Comparison of ENCODE assay signal across 19 mouse cellular contexts in the genomic region with DNA sequence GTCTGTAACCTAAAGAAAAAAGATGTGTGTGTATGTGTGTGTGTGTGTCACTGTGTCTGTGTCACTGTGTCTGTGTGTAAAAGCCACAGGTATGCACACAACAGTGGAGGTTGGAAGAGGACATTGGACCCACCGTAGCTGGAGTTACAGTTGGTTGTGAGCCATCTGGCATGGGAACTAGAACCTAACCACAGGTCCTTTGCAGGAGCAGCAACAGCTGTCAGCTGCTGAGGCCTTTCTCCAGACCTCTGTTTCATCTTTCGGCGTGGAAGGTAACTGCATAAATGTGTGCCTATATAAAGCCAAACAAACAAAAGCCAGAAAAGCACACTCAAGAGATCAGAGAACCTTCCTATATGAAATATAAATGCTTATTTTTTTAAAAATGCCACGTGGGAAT.
A peak's percentile ranks its signal among the peaks of the same experiment; 100 is the strongest.
DNase-seq lines count a peak whose midpoint lies in the region; ATAC-seq and TF ChIP-seq lines count a peak whose summit lies in the region.
"Had no signal": no experiment of that assay in that cellular context is flagged by ENCODE, and none has a peak within 500 bp of the region (broad histone marks: within the 10 kb centered on the region; RNA-seq: fewer than 3 reads in every experiment).

No protein-coding gene starts in this region.

- no peak overlapping the region for H3K9ac ChIP-seq in heart, embryonic 16.5 days (ENCODE audit: low read length)
- no peak overlapping the region for H3K9ac ChIP-seq in liver, embryonic 11.5 days (ENCODE audit: low read depth, low read length)
- H3K9ac ChIP-seq: forebrain, postnatal 0 days; hindbrain, embryonic 13.5 days; liver, embryonic 14.5 days; neural tube, embryonic 13.5 days had no signal

- H3K4me2 ChIP-seq in heart, embryonic 16.5 days (ENCODE audit: low read depth, low read length), result no peak overlapping the region
- no peak overlapping the region for H3K4me2 ChIP-seq in liver, embryonic 11.5 days
- H3K4me2 ChIP-seq: hindbrain, embryonic 13.5 days; neural tube, embryonic 13.5 days had no signal

- no peaks in the 10 kb centered on the region for H3K9me3 ChIP-seq in heart, embryonic 16.5 days (replicated peaks; ENCODE audit: control insufficient read depth, low read length)
- no peaks in the 10 kb centered on the region for H3K9me3 ChIP-seq in heart, embryonic 10.5 days
- H3K9me3 ChIP-seq in liver, embryonic 11.5 days (ENCODE audit: control insufficient read depth, low read length), result no peaks in the 10 kb centered on the region
- H3K9me3 ChIP-seq: hindbrain, embryonic 13.5 days; neural tube, embryonic 13.5 days had no signal

- H3K4me3 ChIP-seq in heart, embryonic 16.5 days (ENCODE audit: low read length), result no peak overlapping the region
- H3K4me3 ChIP-seq in heart, embryonic 10.5 days, result no peak overlapping the region
- H3K4me3 ChIP-seq in C2C12 (ENCODE audit: insufficient read depth, poor library complexity, severe bottlenecking), result no peak overlapping the region
- H3K4me3 ChIP-seq in liver, embryonic 11.5 days (ENCODE audit: low read depth, low read length), result no peak overlapping the region
- H3K4me3 ChIP-seq: hindbrain, embryonic 13.5 days; neural tube, embryonic 13.5 days had no signal

- peaks cover 7% of the 10 kb centered on the region; the same call in 1 of the 2 replicates for H3K4me1 ChIP-seq in heart, embryonic 16.5 days (ENCODE audit: control insufficient read depth, insufficient read depth, low read length)
- 0 out of 2 replicates have a peak, but pooled peaks cover 3% of the 10 kb centered on the region for H3K4me1 ChIP-seq in heart, embryonic 10.5 days
- peaks cover 10% of the 10 kb centered on the region for H3K4me1 ChIP-seq in liver, embryonic 11.5 days (replicated peaks; ENCODE audit: control insufficient read depth, insufficient read depth, low read length)

- H3K79me2 ChIP-seq in C2C12 (ENCODE audit: control insufficient read depth, insufficient read depth), result no peaks in the 10 kb centered on the region

- DNase-seq in heart, embryonic 10.5 days (ENCODE audit: low spot score), result no peak
- DNase-seq in liver, embryonic 11.5 days (ENCODE audit: low spot score), result no peak
- DNase-seq in thymus, adult 18-20 months, result peak; percentile 51 to 76
- no peak for DNase-seq in lung, adult 18-20 months
- no peak for DNase-seq in layer of hippocampus, adult 11-12 months (ENCODE audit: low spot score)
- DNase-seq in adrenal gland, postnatal 10 days, result no peak
- DNase-seq: adrenal gland, postnatal 25 days; cerebellum, adult 9-10 months; gastrocnemius, postnatal 10 days; layer of hippocampus, postnatal 36 days had no signal

- peak overlapping the region; percentile 59 for H3K27ac ChIP-seq in heart, embryonic 16.5 days (ENCODE audit: low read length)
- no peak overlapping the region for H3K27ac ChIP-seq in heart, embryonic 10.5 days
- peak overlapping the region; percentile 43; the same call in 1 of the 2 replicates for H3K27ac ChIP-seq in liver, embryonic 11.5 days (ENCODE audit: low read depth, low read length)
- H3K27ac ChIP-seq: hindbrain, embryonic 13.5 days; kidney, postnatal 0 days; liver, embryonic 14.5 days; neural tube, embryonic 13.5 days had no signal

- WGBS in heart, embryonic 16.5 days, result 56% methylated on average over 4 of the region's 4 CpGs
- WGBS in heart, embryonic 10.5 days, result 80% methylated on average over 4 of the region's 4 CpGs
- 50% methylated on average over 4 of the region's 4 CpGs for WGBS in liver, embryonic 11.5 days

- ATAC-seq in heart, embryonic 16.5 days (replicated peaks; ENCODE audit: extremely low read depth, insufficient read depth, low FRiP score), result peak; percentile 80
- 0 out of 2 replicates have a peak, but pooled peaks have one; percentile 26 for ATAC-seq in liver, embryonic 11.5 days (replicated peaks; ENCODE audit: low FRiP score)
- ATAC-seq: forebrain, postnatal 0 days; intestine, embryonic 16.5 days; midbrain, embryonic 16.5 days had no signal

- TF ChIP-seq CTCF in C2C12 (IDR thresholded peaks at IDR 0.05; ENCODE audit: control insufficient read depth, insufficient read depth, insufficient read length), result no peak

- no peak overlapping the region for H3ac ChIP-seq in C2C12 (ENCODE audit: control insufficient read depth, insufficient read length, low read depth)

- no peaks in the 10 kb centered on the region for H3K79me3 ChIP-seq in C2C12 (ENCODE audit: low read depth)

- H3K36me3 ChIP-seq in heart, embryonic 16.5 days (ENCODE audit: control insufficient read depth, insufficient read depth), result no peaks in the 10 kb centered on the region
- no peaks in the 10 kb centered on the region for H3K36me3 ChIP-seq in heart, embryonic 10.5 days
- H3K36me3 ChIP-seq in C2C12 (ENCODE audit: control insufficient read depth, insufficient read depth), result no peaks in the 10 kb centered on the region
- H3K36me3 ChIP-seq in liver, embryonic 11.5 days (ENCODE audit: control insufficient read depth, insufficient read depth, low read length), result no peaks in the 10 kb centered on the region
- H3K36me3 ChIP-seq: hindbrain, embryonic 13.5 days; neural tube, embryonic 13.5 days had no signal

- H3K27me3 ChIP-seq in heart, embryonic 16.5 days (ENCODE audit: control insufficient read depth, insufficient read depth, low read length), result no peaks in the 10 kb centered on the region
- no peaks in the 10 kb centered on the region for H3K27me3 ChIP-seq in heart, embryonic 10.5 days (ENCODE audit: insufficient read depth, poor library complexity, severe bottlenecking)
- no peaks in the 10 kb centered on the region for H3K27me3 ChIP-seq in C2C12 (ENCODE audit: control insufficient read depth, insufficient read depth, insufficient read length)
- no peaks in the 10 kb centered on the region for H3K27me3 ChIP-seq in liver, embryonic 11.5 days (replicated peaks; ENCODE audit: control insufficient read depth, insufficient read depth, low read length)
- H3K27me3 ChIP-seq: hindbrain, embryonic 13.5 days; neural tube, embryonic 13.5 days had no signal

TF ChIP-seq in C2C12, 6 proteins besides CTCF, POLR2A, EP300 and RAD21:
- TF ChIP-seq FOSL1 (IDR thresholded peaks at IDR 0.05; ENCODE audit: insufficient read depth, low read length, poor library complexity, severe bottlenecking), result no peak
- peak; percentile 67 for TF ChIP-seq MYOD1 (IDR thresholded peaks at IDR 0.05; ENCODE audit: control insufficient read depth, insufficient read length, low read depth)
- no peak for TF ChIP-seq MAX (IDR thresholded peaks at IDR 0.05)
- TF ChIP-seq USF1 (IDR thresholded peaks at IDR 0.05; ENCODE audit: low read depth), result no peak
- no peak for TF ChIP-seq MYOG (IDR thresholded peaks at IDR 0.05; ENCODE audit: control insufficient read depth, extremely low read depth, insufficient read length)
- TF ChIP-seq CEBPB (IDR thresholded peaks at IDR 0.05; ENCODE audit: low read depth), result no peak

Comparison
In these comparisons a context has a peak if more than half of its experiments do, and no peak if none do; other contexts are left out.
1. DNase-seq: peak in thymus, adult 18-20 months (2 of 2); none in heart, embryonic 10.5 days (single experiment), liver, embryonic 11.5 days (single experiment), lung, adult 18-20 months (0 of 2), layer of hippocampus, adult 11-12 months (single experiment) and adrenal gland, postnatal 10 days (single experiment).